Mouse (Mus musculus): ENCODE results near the gene Ciapin1. TPM values are rescaled to one million over a fixed set of nuclear protein-coding genes. Genes with fewer than 3 reads are reported as not detected.

Ciapin1 gene
- total and polyA plus RNA-seq, 2 experiments from 2014 or later, result 80.6 to 92.2 TPM

DNA sequence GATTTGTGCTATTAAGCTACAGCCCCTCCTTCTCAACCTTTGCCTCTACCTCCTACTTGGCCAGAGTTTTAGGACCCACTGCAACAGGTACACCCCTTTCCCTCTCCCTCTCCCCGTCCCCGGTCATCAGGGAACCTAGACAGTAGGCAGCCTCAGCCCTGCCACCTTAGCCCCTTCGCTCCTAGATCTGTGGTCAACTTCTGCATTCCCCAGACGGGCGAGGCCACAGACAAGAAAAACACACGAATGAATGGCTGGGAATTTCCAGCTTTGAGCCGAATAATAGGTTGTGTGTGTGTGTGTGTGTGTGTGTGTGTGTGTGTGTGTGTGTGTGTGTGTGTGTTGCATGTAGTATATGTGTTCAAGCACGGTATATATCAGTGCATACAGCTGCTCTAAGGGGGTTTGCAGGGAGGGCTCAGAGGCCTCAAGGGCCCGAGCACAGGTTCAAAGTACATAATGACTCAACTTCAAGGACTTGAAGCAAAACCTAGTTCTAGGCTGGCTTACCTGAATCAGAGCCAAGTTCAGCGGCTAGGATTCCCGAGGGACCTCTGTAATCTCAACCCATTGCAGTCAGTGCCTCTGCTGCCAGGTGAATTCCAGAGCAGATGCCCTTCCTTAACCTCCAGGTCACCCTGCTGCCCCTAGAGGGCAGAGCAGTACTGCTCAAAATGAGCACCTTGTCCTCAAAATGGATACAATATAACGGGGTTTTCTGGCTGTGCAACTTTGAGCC is 52.7 kb downstream of the Ciapin1 start:
- Histone ChIP-seq H3K27ac (ENCODE audit: low read depth) (no peak overlapping the region), H3K27me3 (ENCODE audit: control insufficient read depth, insufficient read depth, low read length) (no peaks in the 10 kb centered on the region), H3K4me1 (ENCODE audit: control insufficient read depth, insufficient read depth) (peaks cover 29% of the 10 kb centered on the region), H3K9ac (replicated peaks; ENCODE audit: low read depth, low read length) (no peak overlapping the region), H3K9me3 (replicated peaks; ENCODE audit: control insufficient read depth, low read length) (no peaks in the 10 kb centered on the region), H3K4me3 (ENCODE audit: low read depth, low read length) (no peak overlapping the region), H3K36me3 (replicated peaks; ENCODE audit: control insufficient read depth, insufficient read depth, low read length) (no peaks in the 10 kb centered on the region), H3K4me2 (ENCODE audit: low read depth, low read length) (no peak overlapping the region)
- no peak for TF ChIP-seq EP300 (IDR thresholded peaks at IDR 0.05; ENCODE audit: low read depth)
- peak; percentile 49 for TF ChIP-seq CTCF (IDR thresholded peaks at IDR 0.05; ENCODE audit: low read depth)
- ATAC-seq (ENCODE audit: insufficient read depth, low read depth), result peak; percentile 42; the same call in 1 of the 2 replicates
- DNase-seq (ENCODE audit: low spot score), result peak; percentile 39
- WGBS, result 42% methylated on average over 11 of the region's 12 CpGs

GRCm38 (mm10) chr8:94783890-94784289 is 54.3 kb downstream of the Ciapin1 start:
- Histone ChIP-seq H3K27me3 (ENCODE audit: control insufficient read depth, insufficient read depth, low read length) (no peaks in the 10 kb centered on the region), H3K4me1 (ENCODE audit: control insufficient read depth, insufficient read depth) (peaks cover 34% of the 10 kb centered on the region), H3K4me3 (ENCODE audit: low read depth, low read length) (no peak overlapping the region), H3K36me3 (replicated peaks; ENCODE audit: control insufficient read depth, insufficient read depth, low read length) (no peaks in the 10 kb centered on the region; the same call in 1 of the 2 replicates), H3K9ac (replicated peaks; ENCODE audit: low read depth, low read length) (no peak overlapping the region), H3K4me2 (ENCODE audit: low read depth, low read length) (peak overlapping the region; percentile 14; the same call in 1 of the 2 replicates), H3K9me3 (replicated peaks; ENCODE audit: control insufficient read depth, low read length) (no peaks in the 10 kb centered on the region), H3K27ac (ENCODE audit: low read depth) (no peak overlapping the region)
- no peak for DNase-seq (ENCODE audit: low spot score)
- no peak for TF ChIP-seq EP300 (IDR thresholded peaks at IDR 0.05; ENCODE audit: low read depth)
- no peak for TF ChIP-seq CTCF (IDR thresholded peaks at IDR 0.05; ENCODE audit: low read depth)
- ATAC-seq (ENCODE audit: insufficient read depth, low read depth), result no peak
- 52% methylated on average over 4 of the region's 4 CpGs for WGBS

- Histone ChIP-seq H3K9ac (replicated peaks; ENCODE audit: low read depth, low read length) (no peak overlapping the region), H3K4me3 (ENCODE audit: low read depth, low read length) (no peak overlapping the region), H3K36me3 (replicated peaks; ENCODE audit: control insufficient read depth, insufficient read depth, low read length) (no peaks in the 10 kb centered on the region; the same call in 1 of the 2 replicates), H3K27me3 (ENCODE audit: control insufficient read depth, insufficient read depth, low read length) (no peaks in the 10 kb centered on the region), H3K4me1 (ENCODE audit: control insufficient read depth, insufficient read depth) (peaks cover 40% of the 10 kb centered on the region), H3K27ac (ENCODE audit: low read depth) (no peak overlapping the region), H3K4me2 (ENCODE audit: low read depth, low read length) (no peak overlapping the region), H3K9me3 (replicated peaks; ENCODE audit: control insufficient read depth, low read length) (no peaks in the 10 kb centered on the region)
- TF ChIP-seq CTCF (IDR thresholded peaks at IDR 0.05; ENCODE audit: low read depth) (no peak), EP300 (IDR thresholded peaks at IDR 0.05; ENCODE audit: low read depth) (no peak)
- DNase-seq (ENCODE audit: low spot score) (no peak), ATAC-seq (ENCODE audit: insufficient read depth, low read depth) (peak; percentile 65)
- 18% methylated on average over 11 of the region's 11 CpGs for WGBS
Observed at GRCm38 (mm10) chr8:94781838-94782235, 56.3 kb downstream of the Ciapin1 start.

DNA sequence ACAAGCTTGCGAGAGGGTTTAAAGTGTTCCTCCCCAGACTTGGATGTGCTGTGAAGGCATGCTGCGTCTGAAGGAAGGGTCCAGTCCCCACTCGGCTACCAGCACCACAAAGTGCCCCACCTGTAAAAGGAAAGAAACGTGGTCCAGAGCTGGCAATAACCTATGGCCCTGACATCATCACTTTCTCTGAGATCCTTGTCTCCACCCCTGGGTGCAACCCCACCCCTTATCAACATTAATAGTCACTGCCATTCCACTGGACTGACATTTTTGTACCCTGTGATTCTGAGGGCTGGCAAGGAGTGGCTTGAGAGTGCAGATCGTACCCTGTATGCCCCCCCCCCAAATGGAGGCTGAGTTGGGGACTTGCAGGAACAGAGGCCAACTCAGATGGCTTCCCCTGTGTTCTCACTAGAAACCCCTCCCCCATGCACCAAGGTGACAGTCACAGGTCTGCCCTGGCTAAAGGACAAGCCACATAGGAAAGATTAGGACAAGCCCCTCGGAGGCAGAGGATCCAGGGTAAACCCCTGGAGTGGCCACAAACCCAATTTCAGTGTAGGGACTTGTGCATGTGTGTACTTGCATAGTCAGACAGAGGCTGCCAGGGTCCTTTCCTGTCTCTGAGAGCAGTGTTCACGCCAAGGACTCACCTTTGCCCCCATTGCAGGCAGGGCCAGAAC is 56.9 kb downstream of the Ciapin1 start:
- TF ChIP-seq CTCF (IDR thresholded peaks at IDR 0.05; ENCODE audit: low read depth), result no peak
- no peak for TF ChIP-seq EP300 (IDR thresholded peaks at IDR 0.05; ENCODE audit: low read depth)
- no peaks in the 10 kb centered on the region for H3K27me3 ChIP-seq (ENCODE audit: control insufficient read depth, insufficient read depth, low read length)
- H3K9ac ChIP-seq (replicated peaks; ENCODE audit: low read depth, low read length), result no peak overlapping the region

GRCm38 (mm10) chr8:94780491-94781154 is 57.5 kb downstream of the Ciapin1 start:
- H3K36me3 ChIP-seq (replicated peaks; ENCODE audit: control insufficient read depth, insufficient read depth, low read length), result no peaks in the 10 kb centered on the region; the same call in 1 of the 2 replicates
- H3K4me1 ChIP-seq (ENCODE audit: control insufficient read depth, insufficient read depth), result peaks cover 40% of the 10 kb centered on the region
- H3K4me3 ChIP-seq (ENCODE audit: low read depth, low read length), result no peak overlapping the region
- H3K4me2 ChIP-seq (ENCODE audit: low read depth, low read length), result no peak overlapping the region
- ATAC-seq (ENCODE audit: insufficient read depth, low read depth) (no peak), DNase-seq (ENCODE audit: low spot score) (no peak)
- H3K27ac ChIP-seq (ENCODE audit: low read depth), result no peak overlapping the region
- H3K9me3 ChIP-seq (replicated peaks; ENCODE audit: control insufficient read depth, low read length), result no peaks in the 10 kb centered on the region
- no peak overlapping the region for H3K9ac ChIP-seq (replicated peaks; ENCODE audit: low read depth, low read length)
- WGBS, result 66% methylated on average over 21 of the region's 21 CpGs
- H3K27me3 ChIP-seq (ENCODE audit: control insufficient read depth, insufficient read depth, low read length), result no peaks in the 10 kb centered on the region
- TF ChIP-seq CTCF (IDR thresholded peaks at IDR 0.05; ENCODE audit: low read depth), result no peak

More for the DNA sequence above, 56.9 kb downstream of the Ciapin1 start:
- no peak overlapping the region for H3K4me3 ChIP-seq (ENCODE audit: low read depth, low read length)
- H3K9me3 ChIP-seq (replicated peaks; ENCODE audit: control insufficient read depth, low read length), result no peaks in the 10 kb centered on the region
- no peak for DNase-seq (ENCODE audit: low spot score)
- H3K4me2 ChIP-seq (ENCODE audit: low read depth, low read length), result no peak overlapping the region
- no peaks in the 10 kb centered on the region; the same call in 1 of the 2 replicates for H3K36me3 ChIP-seq (replicated peaks; ENCODE audit: control insufficient read depth, insufficient read depth, low read length)
- WGBS, result 56% methylated on average over 7 of the region's 7 CpGs
- H3K27ac ChIP-seq (ENCODE audit: low read depth), result no peak overlapping the region
- peaks cover 40% of the 10 kb centered on the region for H3K4me1 ChIP-seq (ENCODE audit: control insufficient read depth, insufficient read depth)
- ATAC-seq (ENCODE audit: insufficient read depth, low read depth), result no peak

Data from heart, postnatal 0 days (tissue).